Mouse (Mus musculus): Measurements from ENCODE around the gene Rab6a.

The Rab6a gene

DNA sequence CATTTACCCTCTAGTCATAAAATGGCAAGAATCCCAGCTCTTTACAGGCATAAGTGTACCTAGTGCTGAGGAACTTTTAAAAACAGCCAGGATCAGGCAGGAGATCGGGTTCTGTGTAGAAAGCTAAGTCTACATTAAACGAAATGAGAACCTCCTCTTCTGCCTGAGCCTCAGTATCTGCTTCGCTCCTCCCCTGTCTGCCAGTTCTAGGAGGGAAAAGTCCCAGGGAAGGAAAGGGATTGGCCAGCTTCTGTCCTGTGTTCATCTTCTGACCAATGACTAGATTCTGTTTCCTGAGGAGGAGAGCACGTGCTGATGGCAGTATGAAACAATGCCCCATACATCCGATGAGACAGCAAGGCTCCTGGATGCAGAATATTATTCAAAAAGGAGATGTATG, 73.9 kb downstream of the Rab6a start:
- DNase-seq (ENCODE audit: low read depth, low spot score): no peak

DNA sequence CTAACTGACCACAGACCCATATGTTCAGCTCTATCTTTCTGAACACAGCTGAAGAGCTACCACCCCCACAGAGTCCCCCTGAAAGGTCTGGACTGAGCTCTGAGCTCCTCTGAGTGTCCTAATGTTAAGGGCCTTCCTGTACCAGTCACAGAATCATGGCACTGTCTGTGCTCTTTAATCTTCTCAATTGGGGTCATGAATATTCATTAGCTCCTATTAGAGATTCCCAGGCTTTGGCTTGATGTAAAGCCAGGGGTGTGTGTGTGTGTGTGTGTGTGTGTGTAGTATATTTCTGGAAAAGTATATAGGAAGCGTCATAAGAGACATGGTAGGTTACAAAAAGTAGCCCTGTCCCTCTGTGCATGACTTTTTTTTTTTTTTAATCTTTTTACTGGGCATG, 76.0 kb downstream of the Rab6a start:
- DNase-seq (ENCODE audit: low read depth, low spot score): no peak

DNA sequence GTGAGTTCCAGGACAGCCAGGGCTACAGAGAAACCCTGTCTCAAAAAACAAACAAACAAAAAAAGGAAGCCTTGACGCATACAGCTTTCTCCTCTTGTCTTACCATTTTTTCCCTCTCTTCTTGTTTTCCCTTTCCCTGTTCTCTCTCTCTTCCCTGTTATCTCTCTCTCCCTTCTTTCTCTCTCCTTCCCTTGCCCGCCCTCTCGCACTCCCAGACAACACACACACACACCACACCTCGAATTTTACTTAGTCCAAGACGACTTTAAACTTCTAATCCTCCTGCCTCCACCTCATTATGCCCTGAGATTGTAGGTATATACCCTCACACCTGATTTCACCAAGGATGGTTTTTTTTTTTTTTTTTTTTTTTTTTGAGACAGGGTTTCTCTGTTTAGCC, 76.9 kb downstream of the Rab6a start:
- no peak for DNase-seq (ENCODE audit: low read depth, low spot score)

DNA sequence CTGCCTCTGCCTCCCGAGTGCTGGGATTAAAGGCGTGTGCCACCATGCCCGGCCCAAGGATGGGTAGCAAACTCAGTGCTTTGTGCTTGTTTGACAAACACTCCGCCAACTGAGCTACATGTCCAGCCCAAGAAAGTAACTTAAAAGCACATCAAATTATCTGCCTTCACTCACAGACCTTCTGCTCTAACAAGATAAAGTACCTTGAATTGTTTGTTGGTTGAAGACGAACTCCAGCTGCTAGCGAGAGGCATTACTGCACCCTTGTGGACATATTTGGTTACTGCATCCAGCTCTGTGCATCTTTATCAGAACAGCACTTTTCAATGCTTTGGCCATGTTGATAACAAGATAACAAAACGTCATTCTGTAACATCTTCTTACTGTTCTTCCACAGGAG, 77.3 kb downstream of the Rab6a start:
- peak; percentile 62 for DNase-seq (ENCODE audit: low read depth, low spot score)

DNA sequence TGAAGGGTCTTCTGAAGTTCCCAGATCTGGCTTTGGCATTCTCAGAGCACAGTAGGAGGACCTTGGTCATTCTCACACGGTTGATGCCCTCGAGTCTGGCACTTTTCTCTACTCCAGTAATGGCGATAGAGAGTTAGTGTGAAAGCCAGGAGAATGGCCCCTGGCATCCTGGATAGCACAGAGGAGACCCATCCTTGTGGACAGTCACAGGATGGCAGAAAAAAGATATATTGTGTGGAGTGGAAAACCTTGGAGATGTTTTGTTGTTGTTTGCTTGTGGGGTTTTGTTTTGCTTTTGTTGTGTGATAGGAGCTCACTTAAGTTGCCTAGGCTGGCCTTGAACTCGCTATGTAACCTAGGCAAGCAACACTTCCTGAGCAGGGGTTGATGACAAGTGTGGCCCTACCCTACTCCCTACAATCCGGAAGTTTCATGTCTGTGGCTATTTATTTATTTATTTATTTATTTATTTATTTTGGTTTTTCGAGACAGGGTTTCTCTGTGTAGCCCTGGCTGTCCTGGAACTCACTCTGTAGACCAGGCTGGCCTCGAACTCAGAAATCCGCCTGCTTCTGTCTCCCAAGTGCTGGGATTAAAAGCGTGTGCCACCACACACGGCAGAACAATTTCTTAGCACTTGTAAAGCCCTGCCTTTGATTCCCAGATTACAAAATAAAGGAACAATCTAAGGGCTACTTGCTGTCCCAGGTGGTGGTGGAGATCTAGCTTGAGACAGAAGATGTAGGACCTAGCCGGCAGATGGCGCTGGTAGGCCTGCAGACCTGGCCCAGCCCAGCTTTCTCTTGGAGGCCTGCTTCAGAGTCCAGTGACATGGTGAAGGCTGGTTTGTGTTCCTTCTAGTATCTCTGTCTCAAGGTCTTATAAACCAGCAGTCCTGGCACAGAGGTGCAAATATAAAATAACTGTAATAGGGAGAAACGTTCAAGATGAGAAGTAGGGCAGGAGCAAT, 78.1 kb downstream of the Rab6a start:
- DNase-seq (ENCODE audit: low read depth, low spot score): peak; percentile 70

DNA sequence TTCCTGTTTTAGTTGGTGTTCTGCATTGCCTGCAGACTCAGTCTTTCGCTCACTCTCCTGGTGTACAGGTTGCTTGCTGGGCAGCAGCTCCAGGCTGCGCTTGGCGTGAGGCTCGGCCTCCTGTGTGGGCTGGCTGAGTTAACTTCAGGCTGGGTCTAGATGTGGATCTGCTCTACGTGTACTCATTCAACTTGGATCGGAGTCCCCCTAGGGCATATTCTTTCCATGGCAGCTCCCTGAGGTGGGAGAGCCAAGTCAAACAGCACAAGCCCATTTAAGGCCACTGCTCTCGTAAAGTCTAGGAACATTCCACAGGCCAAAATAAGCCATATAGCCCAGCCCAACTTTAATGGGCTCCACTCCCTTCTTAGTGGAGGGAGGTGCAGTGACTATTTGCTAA, 81.3 kb downstream of the Rab6a start:
- DNase-seq (ENCODE audit: low read depth, low spot score): no peak

All from CD4-positive helper T cell, adult 2 months (primary cell).